ENCODE assay signal across 12 mouse cellular contexts in the genomic region with DNA sequence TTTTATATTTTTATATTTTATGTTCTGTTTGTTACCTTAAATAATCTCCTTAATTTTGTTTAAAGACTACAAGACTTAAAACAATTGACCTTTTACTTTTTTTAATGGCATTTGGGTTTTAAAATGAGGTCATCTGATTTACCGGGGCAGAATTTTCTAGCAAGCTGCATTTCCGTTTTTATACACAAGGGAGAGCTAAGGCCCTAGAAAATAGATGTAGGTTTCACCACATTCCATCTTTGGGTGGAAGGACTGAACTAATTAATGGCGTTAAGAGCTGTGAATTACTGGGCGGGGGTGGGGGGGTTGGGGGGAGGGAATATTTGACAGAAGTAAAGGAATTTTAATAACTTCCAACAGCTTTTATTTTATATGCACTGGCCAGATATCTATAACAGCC.
A peak's percentile ranks its signal among the peaks of the same experiment; 100 is the strongest.
DNase-seq lines count a peak whose midpoint lies in the region; ATAC-seq and TF ChIP-seq lines count a peak whose summit lies in the region.
"Had no signal": no experiment of that assay in that cellular context is flagged by ENCODE, and none has a peak within 500 bp of the region (broad histone marks: within the 10 kb centered on the region; RNA-seq: fewer than 3 reads in every experiment).

No protein-coding gene starts in this region.

- no peak for ATAC-seq in frontal cortex, adult (ENCODE audit: low TSS enrichment)
- no peak for ATAC-seq in megakaryocyte, adult 5-6 weeks (ENCODE audit: poor library complexity, severe bottlenecking)
- ATAC-seq: activated CD4-positive, CD25-positive, alpha-beta regulatory T cell, adult 4 months; intestine, embryonic 15.5 days had no signal

- peak overlapping the region; percentile 64; the same call in 1 of the 2 replicates for H3K27ac ChIP-seq in layer of hippocampus, adult 2 months
- H3K27ac ChIP-seq: intestine, embryonic 15.5 days had no signal

- TF ChIP-seq CTCF in layer of hippocampus, adult 2 months (conservative IDR thresholded peaks at IDR 0.05): peak; percentile 80

- no peak overlapping the region for H3K4me3 ChIP-seq in layer of hippocampus, adult 2 months
- H3K4me3 ChIP-seq: intestine, embryonic 15.5 days had no signal

- DNase-seq in layer of hippocampus, adult 2 months (ENCODE audit: low spot score in 2 of 2): peak; percentile 34 to 45
- no peak for DNase-seq in layer of hippocampus, postnatal 10 days (ENCODE audit: low spot score in 2 of 2)
- peak; percentile 49 for DNase-seq in CD4-positive, CD25-positive, alpha-beta regulatory T cell, adult 2 months (ENCODE audit: low read depth, low spot score)
- DNase-seq in MN1 (ENCODE audit: low spot score): peak; percentile 22
- peak; percentile 51 for DNase-seq in forelimb bud, embryonic 11.5 days (ENCODE audit: low read depth, low spot score)
- no peak for DNase-seq in thymus, postnatal 4 days
- DNase-seq: cerebellum, postnatal 36 days; gastrocnemius, postnatal 36 days had no signal

Comparison
In these comparisons a context has a peak if more than half of its experiments do, and no peak if none do; other contexts are left out.
1. DNase-seq: peak in layer of hippocampus, adult 2 months (2 of 2), CD4-positive, CD25-positive, alpha-beta regulatory T cell, adult 2 months (single experiment), MN1 (single experiment) and forelimb bud, embryonic 11.5 days (single experiment); none in layer of hippocampus, postnatal 10 days (0 of 2) and thymus, postnatal 4 days (single experiment).